10 mouse cellular contexts compared by ENCODE assay signal in genomic region chr2:27730002-27730905, GRCm38 (mm10). TPM values are rescaled to one million over a fixed set of nuclear protein-coding genes. Genes with fewer than 3 reads are reported as not detected.
DNase-seq lines count a peak whose midpoint lies in the region; ATAC-seq lines count a peak whose summit lies in the region.
"Had no signal": no experiment of that assay in that cellular context is flagged by ENCODE, and none has a peak within 500 bp of the region (broad histone marks: within the 10 kb centered on the region; RNA-seq: fewer than 3 reads in every experiment).

No protein-coding gene starts in this region.

- no peak for ATAC-seq in kidney, embryonic 16.5 days (ENCODE audit: low FRiP score, low TSS enrichment)
- peak; percentile 75 for ATAC-seq in common myeloid progenitor, adult 5-6 weeks (replicated peaks; ENCODE audit: low read depth, poor library complexity, severe bottlenecking)

- 70% methylated on average over 13 of the region's 13 CpGs for WGBS in kidney, embryonic 16.5 days

- no peaks in the 10 kb centered on the region for H3K9me3 ChIP-seq in kidney, embryonic 16.5 days (ENCODE audit: low read length)
- H3K9me3 ChIP-seq: embryonic facial prominence, embryonic 13.5 days; lung, embryonic 15.5 days had no signal

- no peaks in the 10 kb centered on the region for H3K27me3 ChIP-seq in kidney, embryonic 16.5 days (ENCODE audit: insufficient read depth, low read length)
- no peaks in the 10 kb centered on the region for H3K27me3 ChIP-seq in splenic B cell, adult 2 months (ENCODE audit: control insufficient read depth, insufficient read depth, low read length, poor library complexity, severe bottlenecking)
- H3K27me3 ChIP-seq: embryonic facial prominence, embryonic 13.5 days; lung, embryonic 15.5 days had no signal

- H3K4me3 ChIP-seq in kidney, embryonic 16.5 days (ENCODE audit: low read length), result no peak overlapping the region
- H3K4me3 ChIP-seq: embryonic facial prominence, embryonic 13.5 days; lung, embryonic 15.5 days had no signal

- no peaks in the 10 kb centered on the region for H3K36me3 ChIP-seq in kidney, embryonic 16.5 days (ENCODE audit: insufficient read depth, low read length)
- no peaks in the 10 kb centered on the region for H3K36me3 ChIP-seq in splenic B cell, adult 2 months (ENCODE audit: control insufficient read depth, insufficient read depth, low read length, poor library complexity, severe bottlenecking)
- H3K36me3 ChIP-seq: embryonic facial prominence, embryonic 13.5 days; lung, embryonic 15.5 days had no signal

- H3K9ac ChIP-seq in kidney, embryonic 16.5 days (replicated peaks; ENCODE audit: low read length), result no peak overlapping the region
- H3K9ac ChIP-seq: embryonic facial prominence, embryonic 13.5 days; lung, embryonic 15.5 days had no signal

- no peak overlapping the region for H3K27ac ChIP-seq in kidney, embryonic 16.5 days (ENCODE audit: low read length)
- H3K27ac ChIP-seq: embryonic facial prominence, embryonic 13.5 days; lung, embryonic 15.5 days had no signal

- peaks cover 39% of the 10 kb centered on the region for H3K4me1 ChIP-seq in kidney, embryonic 16.5 days (ENCODE audit: insufficient read depth, low read length)

- DNase-seq in kidney, adult 11 months, result peak; percentile 47
- DNase-seq in NIH3T3 (ENCODE audit: low read depth), result peak; percentile 40
- peak; percentile 69 for DNase-seq in liver
- DNase-seq in splenic B cell, adult 2 months (ENCODE audit: low read depth, low spot score), result peak; percentile 22
- no peak for DNase-seq in B cell, adult 2 months
- DNase-seq in ovary, postnatal 36 days (ENCODE audit: low spot score), result no peak

- H3K4me2 ChIP-seq in kidney, embryonic 16.5 days (replicated peaks; ENCODE audit: low read depth, low read length), result no peak overlapping the region
- H3K4me2 ChIP-seq: embryonic facial prominence, embryonic 13.5 days; lung, embryonic 15.5 days had no signal

RNA-seq across cellular contexts. Expression of gene Rxra, which starts 54.0 kb away (rescaled TPM):
- 11.0 and 11.6 TPM in 2 replicates for polyA plus RNA-seq in kidney, embryonic 16.5 days (2015; fragmentation: Nextera tagmentation; extraction: Ambion mirVana)
- 3.5 and 4.0 TPM in 2 replicates for total RNA-seq in common myeloid progenitor, adult 5-6 weeks (2017)

Comparison
In these comparisons a context has a peak if more than half of its experiments do, and no peak if none do; other contexts are left out.
1. DNase-seq: peak in kidney, adult 11 months (single experiment), NIH3T3 (single experiment), liver (single experiment) and splenic B cell, adult 2 months (single experiment); none in B cell, adult 2 months (0 of 2) and ovary, postnatal 36 days (single experiment).